Mouse (Mus musculus): ENCODE measurements around the gene Gpr176. TPM values are rescaled to one million over a fixed set of nuclear protein-coding genes. Genes with fewer than 3 reads are reported as not detected.

Gene Gpr176
- polyA plus RNA-seq, 1 experiment from 2014 or later = 8.3 TPM

GRCm38 (mm10) chr2:118399751-118400150 is 26.5 kb upstream of the Gpr176 start:
- no peak overlapping the region for H3K4me3 ChIP-seq
- H3K4me2 ChIP-seq = no peak overlapping the region
- H3K9ac ChIP-seq = no peak overlapping the region
- H3K36me3 ChIP-seq = no peaks in the 10 kb centered on the region
- 93% methylated on average over 5 of the region's 5 CpGs for WGBS
- H3K4me1 ChIP-seq (replicated peaks) = no peaks in the 10 kb centered on the region; the same call in 1 of the 2 replicates
- no peak for ATAC-seq (ENCODE audit: low FRiP score, low read depth)
- H3K27me3 ChIP-seq = no peaks in the 10 kb centered on the region
- no peaks in the 10 kb centered on the region for H3K9me3 ChIP-seq
- H3K27ac ChIP-seq (replicated peaks) = no peak overlapping the region

DNA sequence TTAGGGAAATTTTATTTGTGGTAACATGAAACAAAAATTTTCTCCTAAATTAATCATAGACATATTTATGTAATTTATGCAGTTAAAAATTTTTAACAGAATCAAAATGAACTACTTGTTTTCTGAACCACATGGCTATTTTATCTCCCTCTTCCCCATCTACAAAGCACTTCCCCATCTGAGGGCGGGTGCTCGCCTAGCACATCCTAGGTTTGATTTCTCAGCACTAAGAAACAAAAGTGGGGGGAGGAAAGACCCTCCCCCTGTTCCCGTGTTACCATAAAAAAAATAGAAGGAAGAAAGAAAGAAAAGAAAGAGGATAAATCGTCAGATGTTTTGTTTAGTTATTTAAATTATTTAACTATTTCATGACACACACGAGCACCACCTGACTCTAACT is 18.0 kb upstream of the Gpr176 start:
- 74% methylated on average over 5 of the region's 5 CpGs for WGBS
- H3K4me3 ChIP-seq = no peak overlapping the region
- H3K27me3 ChIP-seq = no peaks in the 10 kb centered on the region
- no peak overlapping the region for H3K4me2 ChIP-seq
- H3K9ac ChIP-seq = no peak overlapping the region
- no peaks in the 10 kb centered on the region for H3K36me3 ChIP-seq
- no peak overlapping the region for H3K27ac ChIP-seq (replicated peaks)
- no peak for ATAC-seq (ENCODE audit: low FRiP score, low read depth)
- no peaks in the 10 kb centered on the region for H3K9me3 ChIP-seq
- H3K4me1 ChIP-seq (replicated peaks) = peaks cover 21% of the 10 kb centered on the region

- ATAC-seq (ENCODE audit: low FRiP score, low read depth) = no peak
- H3K4me3 ChIP-seq = no peak overlapping the region
- H3K4me2 ChIP-seq = 0 out of 2 replicates have a peak overlapping the region, but pooled peaks have one; percentile 85
- H3K9me3 ChIP-seq = no peaks in the 10 kb centered on the region
- H3K4me1 ChIP-seq (replicated peaks) = peaks cover 21% of the 10 kb centered on the region
- H3K27ac ChIP-seq (replicated peaks) = no peak overlapping the region
- no peaks in the 10 kb centered on the region for H3K36me3 ChIP-seq
- no peak overlapping the region for H3K9ac ChIP-seq
- WGBS = 78% methylated on average over 5 of the region's 5 CpGs
- H3K27me3 ChIP-seq = no peaks in the 10 kb centered on the region
These were observed 16.9 kb upstream of the Gpr176 start for GRCm38 (mm10) chr2:118390072-118390471.

DNA sequence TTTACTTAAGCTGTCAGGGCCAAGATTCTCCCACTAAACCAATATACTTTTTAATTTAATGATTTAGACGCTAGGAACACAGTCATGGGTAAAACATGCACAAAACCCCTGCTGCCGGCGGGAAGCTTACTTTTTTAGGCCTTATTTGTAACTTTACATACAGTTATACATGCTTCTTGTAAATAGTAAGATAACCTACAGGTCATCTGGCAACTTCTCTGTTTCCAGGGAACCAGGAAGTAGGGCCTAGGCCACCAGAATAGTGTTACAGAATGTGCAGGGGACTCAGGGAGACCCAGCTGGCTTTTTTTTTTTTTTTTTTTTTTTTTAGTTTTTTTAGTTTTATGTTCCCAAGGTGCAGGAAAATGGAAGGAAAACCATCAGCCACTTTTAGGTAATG is 16.4 kb upstream of the Gpr176 start:
- H3K4me1 ChIP-seq (replicated peaks) = peaks cover 21% of the 10 kb centered on the region
- ATAC-seq (ENCODE audit: low FRiP score, low read depth) = no peak
- H3K9me3 ChIP-seq = no peaks in the 10 kb centered on the region
- no peak overlapping the region for H3K27ac ChIP-seq (replicated peaks)
- no peaks in the 10 kb centered on the region for H3K36me3 ChIP-seq
- 76% methylated on average over 3 of the region's 3 CpGs for WGBS
- H3K9ac ChIP-seq = peak overlapping the region; percentile 93; the same call in 1 of the 2 replicates
- peak overlapping the region; percentile 85 for H3K4me2 ChIP-seq
- H3K4me3 ChIP-seq = peak overlapping the region; percentile 94
- H3K27me3 ChIP-seq = no peaks in the 10 kb centered on the region

DNA sequence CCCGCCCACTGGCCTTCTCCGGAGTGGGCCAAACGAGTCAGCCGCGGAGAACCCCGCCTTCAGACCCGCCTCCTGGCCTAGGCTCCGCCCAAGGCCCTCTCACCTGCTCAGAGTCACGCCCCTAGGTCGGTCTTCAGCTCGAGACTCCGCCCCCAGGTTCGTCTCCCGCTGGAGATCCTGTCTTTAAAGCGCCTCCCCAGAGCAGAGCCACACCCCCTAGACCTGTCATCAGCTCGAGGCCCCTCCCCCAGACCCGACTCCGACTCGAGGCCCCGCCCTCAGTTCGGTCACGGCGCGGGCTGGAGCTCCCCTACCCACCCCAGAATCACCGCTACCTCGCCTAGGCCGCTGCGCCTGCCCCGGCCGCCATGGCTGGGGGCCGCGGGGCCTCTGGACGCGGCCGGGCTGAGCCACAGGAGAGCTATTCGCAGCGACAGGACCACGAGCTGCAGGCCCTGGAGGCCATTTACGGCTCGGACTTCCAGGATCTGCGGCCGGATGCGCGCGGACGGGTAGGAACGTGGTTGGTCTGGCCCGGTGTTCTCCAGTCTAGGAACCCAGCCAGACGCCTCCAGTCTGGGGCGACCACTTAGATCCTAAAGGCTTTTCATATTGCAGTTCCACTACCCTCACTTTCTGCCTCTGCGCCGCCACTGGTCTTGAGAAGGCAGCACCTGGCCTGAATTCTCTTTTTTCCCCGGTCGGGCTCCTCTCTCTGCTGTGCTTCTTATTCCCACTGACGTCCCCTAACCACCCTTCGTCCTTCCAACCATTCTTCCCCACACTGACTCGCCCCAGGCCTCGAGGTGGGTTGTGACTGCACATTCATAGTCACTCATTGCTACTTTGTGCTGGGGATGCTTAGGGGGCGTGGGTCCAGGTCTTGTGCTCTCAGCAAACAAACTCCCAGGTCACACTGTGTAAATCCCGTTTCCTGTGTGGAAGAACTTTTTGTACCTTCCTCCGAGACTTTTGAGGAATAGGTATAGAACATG is 15.4 kb upstream of the Gpr176 start, which contains the start of gene Eif2ak4:
Gene Eif2ak4 (plus strand): TSS at position 278 of the 995 bp plus-strand sequence.
- Histone ChIP-seq H3K9me3 (no peaks in the 10 kb centered on the region), H3K36me3 (no peaks in the 10 kb centered on the region), H3K4me1 (replicated peaks) (peaks cover 21% of the 10 kb centered on the region), H3K27ac (replicated peaks) (peak within 1 kb of the TSS; percentile 95), H3K27me3 (no peaks in the 10 kb centered on the region), H3K9ac (peak within 1 kb of the TSS; percentile 93), H3K4me2 (peak within 1 kb of the TSS; percentile 85), H3K4me3 (peak within 1 kb of the TSS; percentile 94)
- peak; percentile 98 for ATAC-seq (ENCODE audit: low FRiP score, low read depth)
- WGBS = under 1% methylated on average over 61 of the region's 61 CpGs

- WGBS = 78% methylated on average over 5 of the region's 5 CpGs
- no peak for ATAC-seq (ENCODE audit: low FRiP score, low read depth)
- H3K9ac ChIP-seq = no peak overlapping the region
- no peaks in the 10 kb centered on the region for H3K9me3 ChIP-seq
- peaks cover 7% of the 10 kb centered on the region; the same call in 1 of the 2 replicates for H3K4me1 ChIP-seq (replicated peaks)
- H3K4me2 ChIP-seq = no peak overlapping the region
- H3K27me3 ChIP-seq = no peaks in the 10 kb centered on the region
- H3K36me3 ChIP-seq = no peaks in the 10 kb centered on the region
- H3K4me3 ChIP-seq = no peak overlapping the region
- H3K27ac ChIP-seq (replicated peaks) = no peak overlapping the region
These were observed 10.2 kb upstream of the Gpr176 start for GRCm38 (mm10) chr2:118383387-118383786.

DNA sequence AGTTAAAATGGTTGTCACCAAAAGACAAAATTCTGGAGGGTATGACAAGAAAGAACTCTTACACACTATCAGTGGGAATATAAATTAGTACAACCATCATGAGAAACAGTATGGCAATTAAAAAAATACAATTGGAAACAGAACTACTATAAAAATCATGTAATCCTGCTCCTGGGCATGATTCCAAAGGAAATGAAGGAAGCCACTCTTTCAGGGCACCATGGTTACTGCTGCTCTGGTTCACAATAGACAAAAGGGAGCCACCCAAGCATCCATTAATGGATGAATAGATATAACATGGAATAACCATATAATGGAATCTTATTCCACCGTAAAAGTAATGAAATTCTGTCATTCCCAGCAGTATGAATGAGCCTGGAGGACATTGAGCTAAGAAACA is 6.5 kb upstream of the Gpr176 start:
- H3K9ac ChIP-seq = no peak overlapping the region
- H3K36me3 ChIP-seq = no peaks in the 10 kb centered on the region
- ATAC-seq (ENCODE audit: low FRiP score, low read depth) = no peak
- H3K4me1 ChIP-seq (replicated peaks) = no peaks in the 10 kb centered on the region
- no peaks in the 10 kb centered on the region for H3K27me3 ChIP-seq
- no peak overlapping the region for H3K4me3 ChIP-seq
- WGBS = 19% methylated on average over 1 of the region's 1 CpGs
- no peak overlapping the region for H3K4me2 ChIP-seq
- no peak overlapping the region for H3K27ac ChIP-seq (replicated peaks)
- H3K9me3 ChIP-seq = no peaks in the 10 kb centered on the region

DNA sequence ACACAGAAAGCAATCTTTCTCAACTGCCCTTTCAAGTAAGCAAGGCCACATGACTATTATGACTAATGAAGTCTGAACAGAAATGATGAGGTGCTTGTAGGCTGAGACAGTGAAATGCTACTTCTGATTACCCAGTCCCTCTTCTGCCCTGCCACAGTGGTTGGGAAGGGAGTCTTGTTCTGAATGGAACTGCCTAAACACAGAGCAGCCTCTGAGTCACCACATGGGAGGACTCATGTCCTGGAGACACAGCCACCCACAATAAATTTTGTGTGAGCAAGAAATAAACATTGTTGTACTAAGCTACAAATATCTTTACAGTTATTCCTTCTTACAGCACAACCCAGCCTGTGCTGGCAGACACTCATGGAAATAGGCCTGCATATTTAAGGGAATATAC is 2.7 kb upstream of the Gpr176 start:
- Histone ChIP-seq H3K9me3 (no peaks in the 10 kb centered on the region), H3K36me3 (no peaks in the 10 kb centered on the region), H3K27me3 (no peaks in the 10 kb centered on the region), H3K9ac (no peak overlapping the region), H3K4me2 (no peak overlapping the region), H3K4me3 (no peak overlapping the region), H3K27ac (replicated peaks) (no peak overlapping the region), H3K4me1 (replicated peaks) (peaks cover 19% of the 10 kb centered on the region)
- ATAC-seq (ENCODE audit: low FRiP score, low read depth) = no peak

DNA sequence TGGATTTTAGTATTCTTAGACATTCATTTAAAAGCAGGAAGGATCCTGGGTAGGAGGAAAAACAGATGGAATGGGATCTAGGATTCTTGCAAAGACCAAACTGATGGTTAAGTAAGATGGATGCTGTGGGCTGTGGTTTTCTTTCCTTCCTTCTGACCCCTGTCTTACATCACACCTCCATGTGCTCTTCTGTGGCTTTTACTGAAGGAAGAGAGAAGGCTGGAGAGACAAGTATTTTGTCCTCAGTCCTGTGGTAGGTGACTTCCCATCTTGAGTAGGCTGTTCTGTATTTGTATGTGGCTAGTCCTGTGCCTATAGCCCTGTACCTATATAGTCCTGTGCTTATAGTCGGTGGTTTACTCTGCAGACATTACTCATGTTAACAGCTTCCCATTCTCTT is 2.3 kb upstream of the Gpr176 start:
- H3K9ac ChIP-seq = no peak overlapping the region
- H3K4me2 ChIP-seq = no peak overlapping the region
- WGBS = 86% methylated on average over 1 of the region's 1 CpGs
- H3K27me3 ChIP-seq = no peaks in the 10 kb centered on the region
- no peaks in the 10 kb centered on the region for H3K36me3 ChIP-seq
- no peak for ATAC-seq (ENCODE audit: low FRiP score, low read depth)
- no peak overlapping the region for H3K4me3 ChIP-seq
- H3K4me1 ChIP-seq (replicated peaks) = peaks cover 19% of the 10 kb centered on the region
- H3K9me3 ChIP-seq = no peaks in the 10 kb centered on the region
- H3K27ac ChIP-seq (replicated peaks) = no peak overlapping the region

GRCm38 (mm10) chr2:118373572-118374279 is 507 bp upstream of the Gpr176 start:
- H3K9ac ChIP-seq = peak overlapping the region; percentile 61
- peak; percentile 91 for ATAC-seq (ENCODE audit: low FRiP score, low read depth)
- peaks cover 19% of the 10 kb centered on the region for H3K4me1 ChIP-seq (replicated peaks)
- WGBS = under 1% methylated on average over 43 of the region's 43 CpGs
- peak overlapping the region; percentile 95 for H3K4me2 ChIP-seq
- H3K36me3 ChIP-seq = no peaks in the 10 kb centered on the region
- peak overlapping the region; percentile 56 for H3K4me3 ChIP-seq
- H3K9me3 ChIP-seq = no peaks in the 10 kb centered on the region
- H3K27ac ChIP-seq (replicated peaks) = peak overlapping the region; percentile 79
- no peaks in the 10 kb centered on the region for H3K27me3 ChIP-seq

DNA sequence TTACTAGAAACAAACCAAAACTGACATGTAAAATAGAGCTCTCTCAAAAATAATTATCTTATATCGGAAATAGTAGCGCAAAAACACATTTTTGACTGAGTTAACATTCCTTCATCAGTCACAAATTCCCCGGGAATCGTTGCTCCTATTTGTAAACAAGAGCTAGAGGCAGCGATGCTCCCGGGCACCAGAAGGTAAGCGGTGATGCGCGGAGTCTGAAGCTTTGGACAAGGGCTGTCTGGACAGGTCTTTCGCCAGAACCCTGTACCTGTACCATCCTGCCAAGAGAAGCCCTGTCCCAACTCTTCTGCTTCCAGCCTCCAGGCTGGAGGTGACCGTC is 688 bp downstream of the Gpr176 start:
- Histone ChIP-seq H3K27ac (replicated peaks) (no peak overlapping the region), H3K27me3 (no peaks in the 10 kb centered on the region), H3K36me3 (no peaks in the 10 kb centered on the region), H3K4me1 (replicated peaks) (peaks cover 19% of the 10 kb centered on the region), H3K4me2 (peak overlapping the region; percentile 95), H3K4me3 (peak overlapping the region; percentile 56), H3K9ac (peak overlapping the region; percentile 61), H3K9me3 (no peaks in the 10 kb centered on the region)
- no peak for ATAC-seq (ENCODE audit: low FRiP score, low read depth)
- 9% methylated on average over 11 of the region's 11 CpGs for WGBS

DNA sequence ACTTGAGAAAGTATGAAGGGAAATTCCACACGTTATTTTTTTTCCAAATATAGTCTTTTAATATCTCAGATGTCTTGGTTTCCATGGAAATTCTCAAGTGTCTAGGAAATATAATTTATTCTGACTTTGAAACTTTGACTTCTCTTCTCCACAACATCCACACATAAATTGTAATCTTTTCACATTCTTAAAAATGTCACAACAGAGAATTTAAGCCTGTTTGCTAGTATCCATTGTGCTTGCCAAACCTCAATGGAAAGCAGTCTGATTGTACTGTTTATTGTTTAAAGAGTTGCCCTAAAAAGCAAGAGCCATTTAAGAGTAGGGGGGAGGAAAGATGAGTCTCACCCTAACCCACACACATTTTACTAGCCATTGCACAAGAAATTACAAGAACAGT is 1.4 kb downstream of the Gpr176 start:
- WGBS = 69% methylated on average over 1 of the region's 1 CpGs

More for the DNA sequence above, 1.4 kb downstream of the Gpr176 start:
- Histone ChIP-seq H3K9ac (no peak overlapping the region), H3K4me2 (peak overlapping the region; percentile 95; the same call in 1 of the 2 replicates), H3K4me1 (replicated peaks) (peaks cover 19% of the 10 kb centered on the region), H3K36me3 (no peaks in the 10 kb centered on the region), H3K27me3 (no peaks in the 10 kb centered on the region), H3K9me3 (no peaks in the 10 kb centered on the region), H3K27ac (replicated peaks) (no peak overlapping the region), H3K4me3 (no peak overlapping the region)
- ATAC-seq (ENCODE audit: low FRiP score, low read depth) = no peak
